Mouse (Mus musculus) liver, embryonic 16.5 days (tissue): ENCODE measurements around the gene Muc20. TPM values are rescaled to one million over a fixed set of nuclear protein-coding genes. Genes with fewer than 3 reads are reported as not detected.

Experiments used
- ATAC-seq: fragments of 200-750 bp; cut with Nextera tagmentation; 2 replicates; pipeline ENCODE4 v1.8.0; 2017; ENCODE audit warnings: low read depth, mild to moderate bottlenecking, moderate number of reproducible peaks, moderate library complexity
- H3K27ac ChIP-seq: fragments of 300-500 bp; sonication (generic); 2 replicates; pipeline ENCODE4 v1.5.1; 2014; ENCODE audit warnings: mild to moderate bottlenecking, low read length
- H3K27me3 ChIP-seq: fragments of 300-500 bp; sonication (generic); 2 replicates; pipeline ENCODE4 v1.6.1; 2014; ENCODE audit warnings: low read depth, low read length, mixed read lengths; ENCODE audit not compliant: control insufficient read depth, insufficient read depth
- H3K36me3 ChIP-seq: fragments of 300-500 bp; sonication (generic); 2 replicates; pipeline ENCODE4 v1.6.1; 2014; ENCODE audit warnings: mild to moderate bottlenecking; ENCODE audit not compliant: control insufficient read depth, insufficient read depth
- H3K4me1 ChIP-seq: fragments of 300-500 bp; sonication (generic); 2 replicates; pipeline ENCODE4 v1.6.1; 2014; ENCODE audit warnings: low read depth, low read length, mixed read lengths; ENCODE audit not compliant: control insufficient read depth
- H3K4me2 ChIP-seq: fragments of 300-500 bp; sonication (generic); 2 replicates; pipeline ENCODE4 v1.6.1; 2014; ENCODE audit warnings: low read depth, low read length, mixed read lengths
- H3K4me3 ChIP-seq: fragments of 300-500 bp; sonication (generic); 2 replicates; pipeline ENCODE4 v1.5.1; 2014; ENCODE audit warnings: low read depth, mild to moderate bottlenecking, low read length
- H3K9ac ChIP-seq: fragments of 300-500 bp; sonication (generic); 2 replicates; pipeline ENCODE4 v1.6.1; 2014; ENCODE audit warnings: low read depth, low read length
- H3K9me3 ChIP-seq: fragments of 300-500 bp; sonication (generic); replicated peaks from 2 replicates; pipeline ENCODE4 v1.6.1; 2016; ENCODE audit warnings: low read length; ENCODE audit not compliant: control insufficient read depth
- WGBS: fragments of 180-500 bp; shearing (Covaris S2); extraction: QIAGEN DNeasy Blood & Tissue Kit; methylation state at CpG from one replicate; pipeline ENCODE4 v1.1.7; 2014; ENCODE audit not compliant: insufficient replicate concordance; 5-methylcytosine and 5-hydroxymethylcytosine counted together
- polyA plus RNA-seq: library from polyadenylated mRNA; unstranded; fragments of >200 nt; fragmentation: Nextera tagmentation; extraction: Ambion mirVana; gene quantifications from 2 replicates; pipeline ENCODE4 v1.2.1, GENCODE M21; 2015

Muc20 gene
- polyA plus RNA-seq, 1 experiment from 2014 or later, result not detected

DNA sequence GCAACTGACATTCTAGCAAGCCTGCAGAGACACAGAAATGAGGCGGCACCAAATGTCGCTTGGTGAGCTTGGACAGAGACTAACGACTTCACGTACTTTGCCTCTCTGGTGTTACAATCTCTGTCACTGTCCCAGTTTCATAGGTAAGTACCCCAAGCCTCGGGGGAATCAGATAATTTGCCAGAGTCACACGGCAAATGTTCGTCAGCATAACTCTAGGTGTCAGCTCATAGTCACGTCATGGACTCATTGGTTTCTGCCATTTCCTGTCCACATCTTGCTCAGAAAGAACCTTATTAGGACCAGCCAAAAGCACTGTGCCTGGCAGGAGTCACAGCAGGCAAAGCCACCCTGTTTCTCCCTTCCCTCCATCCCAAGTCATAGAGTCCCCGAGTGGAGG, 55.9 kb downstream of the Muc20 start:
- Histone ChIP-seq H3K27me3 (no peaks in the 10 kb centered on the region), H3K4me3 (no peak overlapping the region), H3K27ac (no peak overlapping the region), H3K9ac (no peak overlapping the region), H3K9me3 (no peaks in the 10 kb centered on the region), H3K36me3 (no peaks in the 10 kb centered on the region), H3K4me1 (no peaks in the 10 kb centered on the region; the same call in 1 of the 2 replicates), H3K4me2 (no peak overlapping the region)
- ATAC-seq, result no peak
- 64% methylated on average over 9 of the region's 9 CpGs for WGBS

DNA sequence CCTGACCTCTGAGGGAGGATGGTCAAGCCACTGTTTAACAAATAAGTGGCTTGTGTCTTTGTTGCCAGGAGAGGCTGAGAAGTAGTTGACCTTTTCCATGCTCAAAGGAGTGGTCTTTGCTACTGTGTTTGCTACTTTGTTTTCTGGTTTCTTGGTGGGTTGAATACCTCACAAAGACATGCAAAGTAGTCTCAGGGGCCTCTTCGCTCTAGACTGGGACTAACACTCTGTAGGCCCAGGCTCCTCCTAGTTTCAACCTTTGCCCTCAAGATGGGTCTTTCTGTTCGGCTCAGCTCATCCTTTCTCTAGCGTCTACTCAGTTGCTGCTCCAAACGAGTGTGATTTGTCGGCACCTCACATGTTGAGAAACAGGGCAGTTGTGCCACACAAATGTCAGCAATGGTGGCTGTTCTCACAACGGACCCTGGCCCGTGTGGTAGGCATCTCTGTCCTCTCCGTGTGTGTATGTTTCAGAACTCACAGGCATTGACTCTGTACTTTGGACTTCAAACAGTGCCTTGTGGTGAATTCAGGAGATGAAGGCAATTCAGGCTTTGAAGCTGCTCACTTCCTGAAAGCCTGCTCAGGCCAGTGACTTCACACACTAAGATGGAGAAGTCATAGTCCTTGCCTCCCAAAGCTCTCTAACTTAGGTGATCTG, 57.1 kb downstream of the Muc20 start:
- no peaks in the 10 kb centered on the region for H3K9me3 ChIP-seq
- H3K4me3 ChIP-seq, result no peak overlapping the region
- no peaks in the 10 kb centered on the region for H3K36me3 ChIP-seq
- H3K27ac ChIP-seq, result no peak overlapping the region
- no peak overlapping the region for H3K9ac ChIP-seq
- ATAC-seq, result peak; percentile 48; the same call in 1 of the 2 replicates
- H3K4me1 ChIP-seq, result no peaks in the 10 kb centered on the region; the same call in 1 of the 2 replicates
- no peak overlapping the region for H3K4me2 ChIP-seq
- H3K27me3 ChIP-seq, result no peaks in the 10 kb centered on the region
- 57% methylated on average over 8 of the region's 8 CpGs for WGBS

DNA sequence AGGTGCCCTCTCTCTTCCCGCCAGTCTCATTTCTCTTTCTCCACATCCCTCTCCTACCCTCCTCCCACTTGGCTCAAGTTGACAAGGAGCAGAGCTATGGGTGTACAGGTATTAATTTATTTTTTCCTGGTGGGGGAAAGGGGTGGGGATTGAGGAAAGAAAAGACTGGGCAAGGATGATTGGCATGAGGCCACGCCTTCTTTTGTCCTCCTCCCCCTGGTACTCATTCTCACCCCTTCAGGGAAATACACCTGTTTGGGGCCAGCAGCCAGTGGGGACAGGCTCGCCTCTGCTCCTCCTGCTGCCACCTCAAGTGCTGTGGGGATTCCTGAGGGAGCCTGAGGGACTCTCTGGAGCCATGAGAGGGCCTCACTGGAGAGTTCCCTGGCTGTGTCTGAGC, 61.2 kb downstream of the Muc20 start:
- no peaks in the 10 kb centered on the region for H3K36me3 ChIP-seq
- H3K4me3 ChIP-seq, result no peak overlapping the region
- WGBS, result 46% methylated on average over 3 of the region's 3 CpGs
- H3K4me2 ChIP-seq, result no peak overlapping the region
- H3K9ac ChIP-seq, result no peak overlapping the region
- no peaks in the 10 kb centered on the region for H3K27me3 ChIP-seq
- no peaks in the 10 kb centered on the region for H3K9me3 ChIP-seq
- no peaks in the 10 kb centered on the region; the same call in 1 of the 2 replicates for H3K4me1 ChIP-seq
- ATAC-seq, result no peak
- H3K27ac ChIP-seq, result no peak overlapping the region

- Histone ChIP-seq H3K9me3 (no peaks in the 10 kb centered on the region), H3K36me3 (no peaks in the 10 kb centered on the region), H3K27me3 (no peaks in the 10 kb centered on the region), H3K27ac (no peak within 1 kb of the TSS), H3K4me2 (no peak within 1 kb of the TSS), H3K4me1 (no peaks in the 10 kb centered on the region; the same call in 1 of the 2 replicates), H3K9ac (no peak within 1 kb of the TSS), H3K4me3 (no peak within 1 kb of the TSS)
- 61% methylated on average over 2 of the region's 2 CpGs for WGBS
- no peak for ATAC-seq
Observed at GRCm38 (mm10) chr16:32735586-32735985, 61.6 kb downstream of the Muc20 start, which contains the start of gene Muc4. TSS of gene Muc4 (plus strand) at chr16:32735886.

DNA sequence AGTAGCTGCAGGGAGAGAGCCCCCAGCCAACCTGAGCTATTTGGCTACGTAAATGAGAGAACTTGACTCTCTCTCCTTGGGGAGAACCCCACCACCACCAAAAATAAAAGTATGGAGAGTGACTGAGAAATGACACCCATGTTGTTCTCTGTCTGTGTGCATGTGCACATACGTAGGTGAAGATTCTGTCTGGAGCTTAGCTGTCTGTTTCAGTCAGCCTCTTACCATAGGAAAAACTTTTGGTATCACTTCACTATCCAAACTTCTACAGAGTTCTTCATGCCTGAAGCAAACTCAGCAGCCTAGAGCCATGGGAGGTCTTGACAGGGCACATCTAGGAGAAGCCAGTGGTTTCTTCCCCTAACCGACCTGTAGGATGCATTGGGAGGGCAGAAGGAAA, 64.0 kb downstream of the Muc20 start:
- 57% methylated on average over 3 of the region's 3 CpGs for WGBS
- Histone ChIP-seq H3K9me3 (no peaks in the 10 kb centered on the region), H3K27me3 (no peaks in the 10 kb centered on the region), H3K9ac (no peak overlapping the region), H3K4me2 (no peak overlapping the region), H3K4me1 (no peaks in the 10 kb centered on the region), H3K27ac (no peak overlapping the region), H3K36me3 (no peaks in the 10 kb centered on the region), H3K4me3 (no peak overlapping the region)
- ATAC-seq, result no peak

DNA sequence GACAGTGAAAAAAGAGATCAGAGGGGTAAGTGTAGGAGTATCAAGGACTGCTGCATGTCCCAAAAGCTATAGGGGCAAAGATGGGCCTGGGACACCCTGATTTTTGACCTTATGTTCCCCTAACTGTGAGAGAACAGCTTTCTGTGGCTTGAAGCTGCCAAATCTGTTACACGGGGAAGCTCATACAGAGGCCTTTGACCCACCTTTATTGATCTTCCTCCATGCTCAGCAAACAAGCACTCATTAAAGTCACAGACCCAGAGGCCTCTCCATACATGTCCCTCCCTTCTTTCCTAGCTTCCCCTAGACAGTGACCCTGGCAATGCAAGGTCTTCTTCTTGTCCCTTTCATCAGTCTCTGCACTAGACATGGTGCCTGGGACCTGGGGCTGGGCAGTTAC, 68.5 kb downstream of the Muc20 start:
- peak; percentile 78 for ATAC-seq
- Histone ChIP-seq H3K4me1 (no peaks in the 10 kb centered on the region), H3K27ac (peak overlapping the region; percentile 20; the same call in 1 of the 2 replicates), H3K9me3 (no peaks in the 10 kb centered on the region), H3K9ac (no peak overlapping the region), H3K4me2 (no peak overlapping the region), H3K4me3 (no peak overlapping the region), H3K36me3 (no peaks in the 10 kb centered on the region), H3K27me3 (no peaks in the 10 kb centered on the region)
- WGBS, result 29% methylated on average over 1 of the region's 1 CpGs

GRCm38 (mm10) chr16:32728240-32728639, 69.0 kb downstream of the Muc20 start:
- no peaks in the 10 kb centered on the region for H3K27me3 ChIP-seq
- no peak overlapping the region for H3K4me2 ChIP-seq
- no peak overlapping the region for H3K4me3 ChIP-seq
- H3K9me3 ChIP-seq, result no peaks in the 10 kb centered on the region
- H3K4me1 ChIP-seq, result no peaks in the 10 kb centered on the region; the same call in 1 of the 2 replicates
- ATAC-seq, result no peak
- H3K36me3 ChIP-seq, result no peaks in the 10 kb centered on the region
- H3K27ac ChIP-seq, result 0 out of 2 replicates have a peak overlapping the region, but pooled peaks have one; percentile 9
- no peak overlapping the region for H3K9ac ChIP-seq

Other genes with a start within 250 kb of the Muc20 start
- 317 and 331 TPM in 2 replicates for gene Tfrc, start 188.5 kb downstream of the Muc20 start, polyA plus RNA-seq
- 2.7 and 2.8 TPM in 2 replicates for gene Tnk2, start 153.6 kb downstream of the Muc20 start, polyA plus RNA-seq
- gene Muc4, start 61.5 kb downstream of the Muc20 start, polyA plus RNA-seq, result 0.70 and 0.78 TPM in 2 replicates
- gene Smbd1, start 13.0 kb upstream of the Muc20 start, polyA plus RNA-seq, result not detected in 2 replicates
- gene Fyttd1, start 80.1 kb upstream of the Muc20 start, polyA plus RNA-seq, result 24.9 and 27.0 TPM in 2 replicates
- gene Rubcn, start 80.3 kb upstream of the Muc20 start, polyA plus RNA-seq, result 5.4 and 6.1 TPM in 2 replicates
- 4.5 and 5.1 TPM in 2 replicates for gene Lrch3, start 116.7 kb upstream of the Muc20 start, polyA plus RNA-seq